Mouse (Mus musculus): ENCODE data around the gene Ctsz. TPM values are rescaled to one million over a fixed set of nuclear protein-coding genes. Genes with fewer than 3 reads are reported as not detected.

Gene Ctsz
- 100 to 1,000 TPM; 117 to 284 TPM for polyA plus RNA-seq (2012; fragmentation: generic; extraction: Trizol)

GRCm38 (mm10) chr2:174438737-174439449 is at the start of gene Ctsz:
TSS of gene Ctsz (minus strand) at chr2:174439039.

DNA sequence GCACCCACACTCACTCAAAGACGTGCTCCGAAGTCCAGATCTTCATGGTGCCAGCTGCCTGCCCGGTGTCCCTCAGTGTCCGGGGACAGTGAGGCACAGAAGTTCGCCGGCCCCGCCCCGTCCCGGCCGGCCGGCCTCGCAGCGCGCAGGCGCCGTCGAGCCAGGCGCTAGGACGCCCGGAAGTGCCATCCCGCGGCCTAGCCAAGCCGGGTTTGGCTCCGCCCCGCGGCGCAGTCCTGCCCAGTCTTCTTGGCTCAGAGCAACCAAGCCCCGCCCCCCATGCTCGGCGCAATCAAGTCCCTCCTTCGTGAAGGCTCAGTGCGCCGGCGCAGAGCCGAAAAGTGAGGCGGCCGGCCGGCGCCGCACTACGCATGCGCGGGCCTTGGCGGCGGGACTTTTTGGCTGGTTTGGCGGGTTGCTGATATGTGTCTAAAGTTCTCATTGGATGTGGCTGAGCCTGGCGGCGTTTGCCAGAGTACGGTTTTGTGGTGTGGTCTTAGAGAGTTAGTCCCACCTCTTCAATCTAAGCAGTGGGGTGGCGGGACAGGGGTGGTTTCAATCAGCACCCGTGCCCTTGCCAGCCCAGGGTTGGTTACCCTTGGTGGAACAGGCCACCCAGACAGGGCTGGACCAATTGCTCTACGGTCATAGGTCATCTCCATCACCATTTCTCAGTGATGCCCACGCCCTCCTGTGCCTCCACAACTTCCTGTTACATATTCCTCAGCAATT is 34.1 kb upstream of the Ctsz start, which contains the start of gene Prelid3b:
Prelid3b (minus strand) TSS at position 264 of the 732 bp plus-strand sequence.

DNA sequence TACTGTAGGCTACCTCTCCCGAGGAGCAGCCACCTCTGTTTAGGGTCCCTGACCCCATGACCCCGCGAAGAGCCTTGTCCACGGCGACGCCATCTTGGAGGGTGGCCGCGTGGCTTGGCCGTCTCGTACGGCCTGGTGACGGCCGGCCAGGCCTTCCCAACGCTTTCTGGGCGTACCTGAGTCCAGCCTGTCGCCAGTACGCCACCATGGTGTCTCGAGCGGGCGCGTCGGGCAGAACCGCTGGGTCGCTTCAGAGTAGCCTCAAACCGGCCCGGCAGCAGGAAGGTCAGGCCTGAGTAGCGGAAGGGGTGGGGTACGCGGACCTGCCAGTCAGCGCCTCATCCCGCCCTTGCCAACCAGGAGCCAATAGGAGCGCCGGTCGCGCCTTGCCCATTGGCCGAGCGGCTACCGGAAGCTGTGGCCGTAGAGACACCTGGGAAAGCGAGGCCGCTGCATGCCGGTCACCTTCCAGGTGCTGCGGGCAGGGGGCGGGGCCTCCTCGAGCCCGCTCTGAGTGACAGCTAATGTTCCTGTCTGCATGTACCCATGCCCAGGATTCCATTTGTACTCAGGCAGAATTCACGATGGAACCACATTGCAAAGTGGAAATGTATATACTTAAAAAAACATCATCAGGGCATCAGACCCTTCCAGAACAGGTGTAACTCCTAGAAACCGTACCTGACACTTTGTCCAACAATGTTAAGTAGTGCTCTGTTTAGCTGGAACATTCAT is 25.1 kb upstream of the Ctsz start, which contains the start of gene Atp5e:
Atp5e (minus strand) TSS at position 317 of the 735 bp plus-strand sequence.

DNA sequence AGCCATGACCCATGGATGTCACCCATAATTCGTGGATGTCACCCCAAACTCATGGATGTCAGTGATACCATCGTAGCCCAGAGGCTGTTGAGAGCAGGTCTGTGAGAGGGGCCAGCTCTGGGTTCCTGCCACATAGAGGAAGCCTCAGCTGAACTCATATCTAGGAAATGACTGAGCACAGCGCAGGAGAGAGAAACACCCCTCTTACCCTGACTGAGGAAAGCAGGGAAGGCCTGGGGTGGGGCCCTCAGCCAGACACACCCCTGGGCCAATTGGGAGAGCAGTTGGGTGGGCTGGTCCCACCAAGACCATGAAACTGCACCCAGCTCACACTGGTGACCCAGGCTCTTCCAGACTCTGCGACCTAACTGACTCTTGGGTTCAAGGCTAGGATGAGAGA is 11.5 kb upstream of the Ctsz start, which contains the start of gene Tubb1:
Tubb1 (plus strand) TSS at position 343 of the 400 bp plus-strand sequence.

DNA sequence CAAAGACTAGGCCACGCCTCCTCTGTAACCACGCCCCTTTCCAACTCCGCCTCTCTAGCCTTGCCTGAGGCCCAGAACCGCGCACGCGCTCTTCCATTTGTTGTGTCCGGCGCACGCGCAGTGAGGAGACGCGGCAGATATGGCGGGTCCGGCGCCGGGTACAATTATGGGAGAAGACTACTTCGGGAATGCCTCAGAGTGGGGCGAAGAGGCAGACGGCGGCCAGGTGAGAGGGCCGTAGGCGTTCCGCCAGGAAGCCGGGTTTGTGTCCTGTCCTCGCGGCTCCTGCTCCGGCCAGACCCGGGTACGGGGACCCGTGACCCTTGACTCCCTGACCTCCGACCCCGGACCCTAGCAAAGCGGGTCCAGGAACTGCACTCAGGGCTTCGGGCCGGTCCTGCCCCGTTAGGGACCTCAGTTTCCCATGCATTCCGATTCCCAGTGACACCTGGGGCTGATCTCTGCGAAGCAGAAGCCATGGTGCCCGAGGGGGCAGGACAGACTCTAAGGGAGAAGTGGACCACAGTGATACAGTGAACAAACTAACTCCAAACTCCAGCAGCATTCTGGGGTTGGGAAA is 23.0 kb downstream of the Ctsz start, which contains the start of gene Nelfcd:
Nelfcd (plus strand) TSS at position 74 of the 580 bp plus-strand sequence.

Other genes with a start within 250 kb of the Ctsz start
- gene Gnas, start 154.7 kb downstream of the Ctsz start, polyA plus RNA-seq (2012; fragmentation: generic; extraction: Trizol) = 1,000 to 10,000 TPM in 1 of 2 experiments, 100 to 1,000 TPM in 1; 476 to 1,294 TPM
- 1 to 10 TPM in 1 of 2 experiments, under 1 TPM in 1; 0.70 to 2.6 TPM for gene Gm20721, start 92.3 kb downstream of the Ctsz start, polyA plus RNA-seq (2012; fragmentation: generic; extraction: Trizol)
- gene Nelfcd, start 23.2 kb downstream of the Ctsz start, polyA plus RNA-seq (2012; fragmentation: generic; extraction: Trizol) = 10 to 100 TPM; 37.6 to 40.7 TPM
- gene Tubb1, start 11.7 kb upstream of the Ctsz start, polyA plus RNA-seq (2012; fragmentation: generic; extraction: Trizol) = not detected
- 1,000 to 10,000 TPM; 1,261 to 1,349 TPM for gene Atp5e, start 25.1 kb upstream of the Ctsz start, polyA plus RNA-seq (2012; fragmentation: generic; extraction: Trizol)
- gene Prelid3b, start 34.0 kb upstream of the Ctsz start, polyA plus RNA-seq (2012; fragmentation: generic; extraction: Trizol) = 10 to 100 TPM in 1 of 2 experiments, 1 to 10 TPM in 1; 8.6 to 23.5 TPM
- not detected for gene Zfp831, start 204.5 kb upstream of the Ctsz start, polyA plus RNA-seq (2012; fragmentation: generic; extraction: Trizol)